Mouse (Mus musculus) adrenal gland, postnatal 25 days (tissue): Measurements from ENCODE around the gene Rims3. TPM values are rescaled to one million over a fixed set of nuclear protein-coding genes. Genes with fewer than 3 reads are reported as not detected.

Experiments
- DNase-seq: peaks from one replicate; pipeline ENCODE4 v3.0.0; 2021; ENCODE audit warnings: mixed read lengths
- total RNA-seq: library from RNA; stranded (reverse); gene quantifications from 2 replicates; pipeline ENCODE4 v1.2.3, GENCODE M21; 2021

Rims3 gene
- total RNA-seq, 1 experiment from 2014 or later = 11.1 TPM

DNA sequence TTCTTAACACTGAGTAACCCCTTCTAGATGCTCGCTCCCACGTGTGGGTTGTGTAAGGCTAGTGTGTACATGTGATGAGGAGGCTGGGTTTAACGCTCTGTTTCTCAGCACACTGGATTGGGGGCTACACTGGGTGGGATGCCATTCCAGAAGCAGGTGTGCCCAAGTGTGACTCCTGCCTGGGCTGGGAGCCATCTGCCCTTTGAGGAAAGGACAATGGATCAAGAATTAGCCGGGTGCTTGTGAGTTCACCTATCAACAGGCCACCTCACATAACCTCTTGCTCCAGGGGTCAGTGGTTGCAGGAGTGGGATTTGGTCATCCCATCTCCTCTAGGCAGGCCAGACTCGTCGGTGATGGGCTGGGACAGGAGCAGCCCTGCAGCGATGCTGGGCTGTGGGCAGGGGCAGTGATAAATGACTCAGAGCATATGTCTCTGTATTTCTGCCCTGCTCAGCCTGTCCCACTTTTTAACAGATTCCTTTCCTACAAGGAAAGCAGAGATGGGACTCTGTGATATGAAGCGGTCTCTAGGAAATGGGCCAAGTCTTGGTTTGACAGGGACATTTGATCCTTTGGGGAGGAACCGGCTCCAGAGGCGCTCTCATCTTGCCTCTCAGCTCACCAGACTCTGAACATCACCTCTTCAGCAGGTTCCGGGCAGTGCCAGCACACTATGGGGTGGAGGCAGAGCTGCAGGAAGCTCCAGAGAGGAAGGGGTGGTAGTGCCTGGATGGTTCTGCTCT, 39.2 kb downstream of the Rims3 start:
- DNase-seq = no peak

DNA sequence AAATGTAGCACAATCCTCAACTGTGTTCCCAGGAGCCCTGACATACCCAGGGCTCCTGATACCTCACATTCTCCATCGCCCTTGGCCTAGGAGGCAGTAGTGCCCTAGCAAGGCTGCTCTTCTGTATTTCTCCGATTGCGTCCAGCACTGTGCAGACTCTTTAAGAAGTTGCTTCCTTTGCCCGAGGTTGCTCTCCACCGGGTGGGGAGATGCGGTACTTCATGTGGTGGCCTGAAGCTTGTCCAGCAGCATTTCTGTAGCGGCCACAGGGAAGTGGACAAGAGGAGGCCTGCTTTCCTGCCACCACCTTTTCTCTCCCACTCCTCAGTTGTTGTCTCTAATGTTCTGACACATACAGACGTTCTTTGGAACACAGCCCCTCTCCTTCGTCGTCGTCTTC, 40.0 kb downstream of the Rims3 start:
- no peak for DNase-seq

DNA sequence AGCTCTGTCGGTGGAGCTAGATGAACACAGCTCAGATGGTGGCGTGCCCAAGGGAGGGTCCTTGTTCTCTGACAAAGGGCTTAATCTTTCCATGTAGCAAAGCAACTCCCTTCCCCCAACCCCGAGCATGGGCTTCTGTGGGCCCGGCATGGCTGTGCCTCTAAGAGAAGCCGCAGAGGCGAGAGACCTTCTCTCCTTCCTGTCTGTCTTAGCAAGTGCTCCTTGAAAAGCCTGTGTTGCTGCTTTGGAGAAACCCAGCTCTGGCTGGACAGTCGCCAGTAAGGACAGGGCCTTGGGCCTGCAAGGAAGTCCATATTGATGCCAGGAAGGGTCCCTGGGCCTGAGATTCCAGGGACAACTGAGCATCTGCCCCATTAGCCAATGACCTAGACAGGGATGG, 40.6 kb downstream of the Rims3 start:
- DNase-seq = no peak

DNA sequence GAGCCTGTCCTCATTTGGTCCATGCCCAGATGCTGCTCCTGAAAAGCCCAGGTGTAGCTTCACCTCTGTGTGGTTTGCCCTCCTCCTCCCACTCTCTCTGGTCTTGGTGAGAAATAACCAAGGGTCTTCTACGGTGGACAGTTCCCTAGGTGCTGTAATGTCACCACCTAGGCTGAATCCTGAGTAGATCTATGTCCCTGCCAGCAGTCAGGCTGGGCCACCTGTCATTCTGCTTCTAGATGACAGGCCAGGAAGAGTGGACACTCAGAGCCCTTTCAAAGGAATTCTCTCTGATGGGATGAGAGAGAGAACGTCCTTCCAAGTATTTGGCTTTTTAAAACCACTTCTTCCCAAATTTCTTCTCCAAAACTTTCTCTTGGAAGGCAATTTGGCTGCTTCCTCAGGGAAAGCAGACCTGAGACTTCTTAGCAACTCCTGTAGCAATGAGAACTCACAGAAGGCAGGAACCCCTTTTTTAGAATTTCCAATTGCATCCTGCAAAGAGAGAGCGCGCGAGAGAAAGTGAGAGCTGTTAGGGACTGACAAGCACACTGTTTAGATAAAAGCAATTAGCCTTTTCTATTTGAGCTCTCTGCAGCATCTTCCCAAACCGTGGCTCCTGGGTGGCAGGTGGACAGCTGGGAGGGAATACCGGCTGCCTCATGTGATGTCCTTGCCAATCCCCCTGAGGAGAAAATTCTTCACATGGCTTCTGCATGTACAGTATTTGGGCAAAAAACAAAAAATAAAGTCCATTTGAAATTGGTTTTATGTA, 41.4 kb downstream of the Rims3 start:
- no peak for DNase-seq

DNA sequence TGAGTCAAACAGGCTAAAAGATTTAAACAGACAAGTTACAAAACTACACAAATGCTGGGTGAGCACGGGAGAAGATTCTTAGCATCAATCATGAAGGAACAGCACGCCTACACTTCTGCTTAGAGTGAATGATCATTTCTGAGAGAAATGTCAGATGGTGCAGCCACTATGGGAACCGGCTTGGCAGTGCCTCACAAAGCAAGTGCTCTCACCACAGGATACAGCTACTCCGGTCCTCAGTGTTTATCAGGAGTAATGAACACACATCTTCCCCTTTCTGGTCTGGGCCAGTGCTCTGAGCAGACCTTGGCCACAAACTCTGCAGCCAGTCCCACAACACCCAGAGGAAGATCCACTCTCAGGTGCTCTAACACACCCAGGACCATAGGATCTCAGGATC, 49.9 kb downstream of the Rims3 start:
- DNase-seq = no peak

DNA sequence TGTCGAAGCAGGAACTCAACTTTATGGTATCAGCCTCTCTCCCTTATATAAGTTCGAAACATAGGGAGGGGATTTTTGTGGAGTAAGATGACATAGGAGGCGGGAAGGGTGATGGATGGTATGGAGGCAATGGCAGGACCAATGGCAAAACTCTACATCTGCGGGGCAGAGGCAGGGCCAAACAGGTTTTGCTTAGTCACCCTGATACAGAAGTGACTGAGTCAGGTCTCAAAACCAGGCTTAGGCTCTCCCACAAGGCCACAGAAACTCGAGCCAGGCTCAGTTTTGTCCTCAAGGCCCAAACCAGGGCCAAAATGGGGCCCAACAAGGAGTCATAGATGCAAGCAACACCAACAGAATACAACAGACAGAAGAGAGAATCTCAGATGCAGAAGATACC, 51.0 kb downstream of the Rims3 start:
- DNase-seq = no peak

DNA sequence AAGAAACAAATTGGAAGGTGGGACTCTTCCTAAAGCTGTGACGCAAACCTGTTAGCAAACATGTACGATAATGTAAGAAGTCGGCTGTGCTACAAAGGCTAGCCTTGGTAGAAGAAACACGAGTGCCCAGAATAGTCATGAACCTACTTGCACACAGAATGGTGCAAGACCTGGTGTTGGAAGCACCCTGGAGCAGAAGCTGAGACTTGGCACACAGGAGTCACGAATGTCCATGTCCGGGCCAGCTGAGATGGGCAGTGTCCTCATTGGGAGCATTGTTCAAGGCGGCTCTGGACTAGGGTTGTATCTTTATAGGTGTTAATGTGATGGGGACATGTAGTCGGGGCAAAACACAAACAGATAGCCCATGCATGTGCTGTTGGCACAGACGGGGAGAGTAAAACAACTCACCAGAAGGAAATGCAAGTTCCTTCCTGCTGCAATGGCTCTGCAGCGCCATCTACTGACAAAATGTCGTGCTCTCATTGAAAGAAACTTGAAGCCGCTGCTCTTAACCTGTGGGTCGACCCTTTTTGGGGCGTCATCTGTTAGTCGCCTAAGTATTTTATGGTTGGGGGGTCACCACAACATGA, 55.0 kb downstream of the Rims3 start:
- peak; percentile 52 for DNase-seq

DNA sequence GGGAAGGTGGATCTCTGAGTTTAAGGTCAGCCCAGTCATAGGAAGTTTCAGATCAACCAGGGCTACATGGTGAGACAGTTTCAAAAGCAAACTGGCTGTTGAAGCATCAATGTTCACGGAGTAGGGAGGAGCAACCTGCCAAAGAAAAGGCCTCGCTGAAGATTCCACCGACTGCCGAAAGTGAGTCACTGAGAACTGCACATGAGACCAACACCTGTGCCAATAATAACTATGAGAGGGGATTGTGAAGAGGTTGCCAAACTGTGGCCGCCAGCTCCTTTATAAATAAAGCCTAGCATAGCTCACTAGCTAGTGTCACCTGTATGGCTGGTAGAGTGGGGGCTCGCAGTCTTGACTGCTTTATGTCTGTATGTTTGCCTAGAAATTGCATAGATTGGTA, 56.5 kb downstream of the Rims3 start:
- no peak for DNase-seq

DNA sequence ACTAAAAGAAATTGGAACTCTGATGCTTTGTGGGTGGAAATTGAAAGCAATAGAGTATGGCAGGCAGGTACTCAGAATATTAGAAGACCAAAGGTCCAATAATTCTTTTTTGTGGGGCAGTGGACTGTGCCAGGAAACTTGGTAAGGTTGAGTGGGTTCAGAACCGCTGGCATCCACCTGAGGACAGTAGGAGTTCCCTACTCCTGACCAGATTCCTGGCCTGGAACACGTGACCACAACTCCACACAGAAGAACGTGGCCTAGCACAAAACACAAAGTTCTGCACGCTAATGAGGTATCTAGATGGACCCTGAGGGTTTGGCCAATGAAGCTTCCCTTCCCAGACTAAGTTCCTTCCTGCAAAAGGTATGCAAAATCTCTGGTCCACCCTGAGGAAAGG, 58.2 kb downstream of the Rims3 start:
- DNase-seq = no peak

DNA sequence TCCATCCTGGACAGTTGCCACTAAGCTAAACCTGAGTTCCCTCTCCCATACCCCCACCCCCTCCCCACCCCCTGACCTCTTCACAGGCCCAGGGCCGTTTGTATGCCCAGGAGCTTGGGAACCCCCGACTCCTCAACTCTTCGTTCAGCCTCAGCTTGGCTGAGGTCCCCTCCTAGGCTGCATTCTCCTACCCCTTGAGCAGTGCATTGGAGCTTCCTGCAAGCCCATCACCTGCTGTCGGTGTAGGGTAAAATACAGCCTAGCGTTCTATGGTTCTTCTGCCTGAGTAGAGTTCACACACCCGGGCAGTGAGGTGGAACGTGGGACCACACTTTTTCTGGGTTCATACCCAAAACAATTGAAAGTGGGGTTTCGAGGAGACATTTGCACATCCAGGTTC, 58.8 kb downstream of the Rims3 start:
- no peak for DNase-seq

DNA sequence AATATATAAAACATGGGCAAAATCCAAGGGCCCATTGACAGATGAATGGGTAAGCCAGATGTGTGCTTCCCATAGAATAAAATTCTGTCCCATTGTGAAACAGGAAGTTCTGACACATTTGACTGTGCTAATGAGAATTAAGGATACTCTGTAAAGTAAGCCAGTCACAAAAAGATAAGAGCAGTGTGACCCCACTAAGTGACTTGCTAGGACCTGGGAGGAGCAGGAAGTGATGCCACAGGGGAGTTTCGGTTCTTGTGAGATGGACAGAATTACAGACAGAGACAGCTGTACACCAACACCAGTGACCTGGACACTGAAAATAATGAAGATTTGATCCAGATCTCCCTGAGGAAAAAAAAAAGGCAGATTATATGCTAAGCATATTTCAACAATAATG, 59.2 kb downstream of the Rims3 start:
- no peak for DNase-seq

DNA sequence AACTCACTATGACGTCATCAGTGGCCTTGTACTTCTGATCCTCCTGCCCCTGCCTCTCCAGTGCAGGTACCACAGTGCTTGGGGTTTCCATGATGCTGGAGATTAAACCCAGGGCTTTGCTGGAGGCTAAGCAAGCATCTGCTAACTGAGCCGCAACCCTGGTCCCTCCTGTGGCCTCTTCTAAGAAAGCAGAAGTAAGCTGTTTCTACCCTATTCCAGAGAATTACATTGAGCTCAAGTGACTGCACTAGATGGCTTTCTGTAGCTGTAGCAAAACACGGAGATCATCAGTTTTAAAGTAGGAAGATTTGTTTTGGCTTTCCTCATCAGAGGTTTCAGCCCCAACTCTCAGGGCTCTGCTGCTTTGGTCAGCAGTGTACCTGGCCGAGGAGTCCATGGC, 59.9 kb downstream of the Rims3 start:
- no peak for DNase-seq

DNA sequence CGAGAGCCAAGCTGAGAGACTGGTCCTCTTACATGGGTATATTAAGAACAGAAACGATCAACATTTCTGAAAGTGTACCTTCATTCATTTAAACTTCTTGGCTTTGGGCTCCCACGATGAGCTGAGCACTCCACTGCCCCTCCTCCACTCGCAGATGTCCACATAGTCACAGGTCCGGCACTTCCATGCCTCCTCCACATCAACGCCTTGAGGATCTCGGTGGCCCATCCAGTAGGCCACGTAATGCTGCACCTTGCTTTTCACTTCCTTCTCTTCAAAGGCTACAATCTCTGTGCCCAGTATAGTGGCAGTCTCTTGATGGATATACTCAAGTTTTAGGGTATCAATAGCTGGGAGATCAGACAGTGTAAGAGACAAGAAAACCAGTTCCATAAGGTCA, 66.8 kb downstream of the Rims3 start:
- no peak for DNase-seq

DNA sequence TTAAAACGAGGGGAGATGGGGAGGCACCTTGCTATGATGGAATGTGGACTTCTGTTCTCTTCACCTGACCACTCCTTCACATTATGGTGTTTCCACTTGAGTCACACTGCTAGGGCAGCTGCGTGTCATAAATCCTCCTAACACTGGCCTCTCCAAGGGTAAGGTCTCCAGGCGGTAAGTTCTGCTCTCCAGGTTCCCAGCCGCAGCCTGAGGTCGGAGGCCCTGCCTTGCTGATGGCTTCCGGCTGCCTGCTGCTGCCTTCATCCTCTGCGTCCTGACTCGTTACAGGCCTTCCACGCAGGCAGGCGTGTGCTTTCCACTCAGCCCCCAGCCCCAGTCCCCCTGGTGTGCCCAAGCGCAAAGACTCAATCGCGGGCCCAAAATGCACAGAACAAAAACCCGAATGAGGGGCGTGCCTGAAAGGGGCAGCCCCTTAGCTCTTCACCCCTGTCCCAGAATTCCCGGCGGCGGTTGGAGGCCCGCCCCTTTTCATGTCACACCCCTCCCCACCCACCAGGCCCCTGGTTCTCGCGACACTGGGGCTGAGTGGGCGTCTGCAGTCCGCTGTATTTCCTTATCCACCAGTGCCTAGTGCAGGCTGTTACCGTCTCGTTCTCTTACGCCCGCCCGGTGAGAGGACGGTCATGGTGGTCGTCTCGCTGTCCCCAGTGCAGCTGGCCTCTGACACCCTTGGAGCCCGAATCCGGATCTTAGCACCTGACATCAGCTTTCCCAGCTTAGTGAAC, 70.1 kb downstream of the Rims3 start, which contains the start of gene Exo5:
TSS of gene Exo5 (minus strand) at position 464 of the 746 bp plus-strand sequence.
- peak; percentile 90 for DNase-seq

DNA sequence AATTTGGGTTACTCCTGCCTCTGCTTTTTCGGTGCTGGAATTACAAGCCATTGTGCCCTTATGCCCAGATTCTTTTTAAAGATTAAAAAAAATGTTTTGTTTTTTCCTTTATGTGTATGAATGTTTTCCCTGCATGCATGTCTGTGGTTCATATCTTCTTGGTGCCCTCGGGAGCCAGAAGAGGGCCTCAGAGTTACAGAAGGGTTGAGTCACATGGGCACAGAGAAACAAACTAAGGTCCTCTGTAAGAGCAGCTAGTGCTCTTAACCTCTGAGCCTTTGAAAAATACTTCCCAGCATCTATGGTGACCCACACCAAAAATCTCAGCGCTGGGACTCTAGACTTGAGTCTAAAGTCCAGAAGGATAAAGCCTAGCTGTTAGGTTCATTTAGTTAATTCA, 70.8 kb downstream of the Rims3 start:
- no peak for DNase-seq

DNA sequence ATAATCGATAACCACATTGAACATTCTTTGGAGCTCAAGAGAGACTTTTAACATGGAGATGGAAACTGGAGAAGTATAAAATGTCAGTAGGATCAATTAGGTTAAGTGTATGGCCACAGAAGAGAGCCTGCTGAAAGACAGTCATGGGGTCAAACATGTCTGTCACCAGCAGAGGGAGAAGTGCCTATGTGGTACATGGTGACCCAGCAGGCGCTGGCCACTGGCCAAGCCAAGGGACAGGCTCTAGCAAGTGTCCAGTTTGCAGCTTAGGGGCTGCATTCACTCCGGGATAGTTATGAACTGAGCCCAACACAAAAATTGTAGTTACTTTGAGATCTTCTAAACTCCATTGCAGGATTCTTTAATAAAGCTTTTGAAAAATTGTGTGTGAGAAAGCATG, 74.1 kb downstream of the Rims3 start:
- peak; percentile 48 for DNase-seq

DNA sequence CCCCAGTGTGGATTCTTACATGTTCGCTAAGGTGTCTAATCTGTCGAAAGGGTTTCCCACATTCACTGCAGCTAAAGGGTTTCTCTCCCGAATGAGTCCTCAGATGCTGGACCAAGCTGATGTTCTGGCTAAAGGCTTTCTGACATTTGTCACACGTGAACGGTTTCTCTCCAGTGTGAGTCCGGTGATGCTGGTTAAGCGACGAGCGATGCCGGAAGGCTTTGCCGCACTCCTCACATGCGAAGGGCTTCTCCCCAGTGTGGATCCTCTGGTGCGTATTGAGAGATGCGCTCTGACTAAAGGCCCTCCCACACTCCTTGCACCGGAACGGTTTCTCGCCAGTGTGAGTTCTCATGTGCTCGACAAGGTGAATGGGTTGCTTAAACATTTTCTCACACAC, 76.1 kb downstream of the Rims3 start:
- DNase-seq = no peak

DNA sequence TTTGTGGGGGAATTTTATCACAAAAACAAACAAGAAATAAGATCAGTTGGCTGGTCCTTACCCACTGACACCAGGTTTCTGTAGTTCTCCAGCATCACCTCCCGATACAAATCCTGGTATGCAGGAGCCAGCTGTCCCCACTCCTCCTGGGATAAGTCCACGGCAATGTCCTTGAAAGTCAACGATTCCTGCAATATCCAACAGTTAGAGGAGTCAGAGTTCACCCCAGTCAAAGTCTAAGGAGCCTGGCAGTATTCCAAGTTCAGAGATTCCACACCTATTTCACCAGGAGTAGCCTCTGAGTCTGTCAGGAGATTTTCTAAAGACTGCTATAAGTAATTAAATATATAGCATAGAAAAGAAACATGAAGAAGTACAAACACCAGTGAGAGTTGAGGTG, 80.4 kb downstream of the Rims3 start:
- no peak for DNase-seq
